Mouse (Mus musculus): ENCODE results near the gene Mcee.

GRCm38 (mm10) chr7:64392819-64393151 is 378 bp downstream of the Mcee start:
- TF ChIP-seq CTCF (IDR thresholded peaks at IDR 0.05; ENCODE audit: extremely low read depth, insufficient read depth, low read length) (no peak), POLR2A (IDR thresholded peaks at IDR 0.05; ENCODE audit: extremely low read depth, insufficient read depth, low read length) (no peak)

All from cortical plate, adult 2 months (tissue).